Mouse (Mus musculus): ENCODE results near the gene Kcnj4. TPM values are rescaled to one million over a fixed set of nuclear protein-coding genes. Genes with fewer than 3 reads are reported as not detected.
A peak's percentile ranks its signal among the peaks of the same experiment; 100 is the strongest.
"Not testable (repeated sequence)": the region's sequence is repeated elsewhere in the genome, so short reads cannot be mapped to it uniquely, and the experiment has no call there.

Kcnj4 gene
- polyA plus RNA-seq, 1 experiment: 115 TPM

DNA sequence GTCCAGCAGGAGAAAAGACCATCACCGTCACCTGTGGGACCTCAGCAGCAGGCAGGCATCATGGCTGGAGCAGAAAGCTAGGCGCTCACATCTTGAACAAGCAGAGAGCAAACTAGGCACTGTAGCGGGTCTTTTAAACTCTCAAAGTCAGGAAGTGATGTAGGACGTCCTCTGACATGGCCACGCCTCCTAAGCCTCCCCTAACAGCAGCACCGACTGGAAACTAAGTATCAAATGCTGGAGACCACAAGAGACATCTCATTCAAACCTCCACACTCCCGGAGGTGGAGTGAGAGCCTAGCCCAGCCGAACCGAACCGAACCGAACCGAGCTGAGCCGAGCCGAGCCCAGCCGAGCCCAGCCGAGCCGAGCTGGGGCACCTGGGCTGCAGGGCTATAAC lies 34.5 kb downstream of the Kcnj4 start:
- TF ChIP-seq CTCF (IDR thresholded peaks at IDR 0.05; ENCODE audit: extremely low read depth, insufficient read depth, low read length): no peak
- no peak for TF ChIP-seq POLR2A (IDR thresholded peaks at IDR 0.05; ENCODE audit: extremely low read depth, insufficient read depth, low read length)
- no peak overlapping the region for H3K27ac ChIP-seq (ENCODE audit: insufficient read depth, low read length)
- H3K4me1 ChIP-seq (ENCODE audit: control insufficient read depth, insufficient read depth, low read length): peaks cover 3% of the 10 kb centered on the region; the same call in 1 of the 2 replicates
- no peak overlapping the region for H3K4me3 ChIP-seq (ENCODE audit: insufficient read depth, low read length)

DNA sequence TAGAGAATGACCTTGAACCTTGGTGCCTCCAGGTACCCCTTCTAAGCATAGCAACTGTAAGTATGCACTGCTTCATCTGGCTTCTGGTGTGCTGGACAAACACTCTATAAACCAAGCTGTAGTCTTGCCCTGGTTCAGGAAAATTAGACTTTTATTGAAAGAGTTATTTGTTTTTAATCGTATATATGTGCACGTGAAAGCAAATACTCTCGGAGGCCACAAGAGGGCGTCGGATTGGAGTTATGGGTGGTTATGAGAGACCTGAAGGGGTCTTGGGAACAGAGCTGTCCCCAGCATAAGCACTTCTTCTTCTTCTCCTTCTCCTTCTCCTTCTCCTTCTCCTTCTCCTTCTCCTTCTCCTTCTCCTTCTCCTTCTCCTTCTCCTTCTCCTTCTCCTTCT lies 35.5 kb downstream of the Kcnj4 start:
- no peak for TF ChIP-seq POLR2A (IDR thresholded peaks at IDR 0.05; ENCODE audit: extremely low read depth, insufficient read depth, low read length)
- no peak for TF ChIP-seq CTCF (IDR thresholded peaks at IDR 0.05; ENCODE audit: extremely low read depth, insufficient read depth, low read length)
- no peak overlapping the region for H3K4me3 ChIP-seq (ENCODE audit: insufficient read depth, low read length)

DNA sequence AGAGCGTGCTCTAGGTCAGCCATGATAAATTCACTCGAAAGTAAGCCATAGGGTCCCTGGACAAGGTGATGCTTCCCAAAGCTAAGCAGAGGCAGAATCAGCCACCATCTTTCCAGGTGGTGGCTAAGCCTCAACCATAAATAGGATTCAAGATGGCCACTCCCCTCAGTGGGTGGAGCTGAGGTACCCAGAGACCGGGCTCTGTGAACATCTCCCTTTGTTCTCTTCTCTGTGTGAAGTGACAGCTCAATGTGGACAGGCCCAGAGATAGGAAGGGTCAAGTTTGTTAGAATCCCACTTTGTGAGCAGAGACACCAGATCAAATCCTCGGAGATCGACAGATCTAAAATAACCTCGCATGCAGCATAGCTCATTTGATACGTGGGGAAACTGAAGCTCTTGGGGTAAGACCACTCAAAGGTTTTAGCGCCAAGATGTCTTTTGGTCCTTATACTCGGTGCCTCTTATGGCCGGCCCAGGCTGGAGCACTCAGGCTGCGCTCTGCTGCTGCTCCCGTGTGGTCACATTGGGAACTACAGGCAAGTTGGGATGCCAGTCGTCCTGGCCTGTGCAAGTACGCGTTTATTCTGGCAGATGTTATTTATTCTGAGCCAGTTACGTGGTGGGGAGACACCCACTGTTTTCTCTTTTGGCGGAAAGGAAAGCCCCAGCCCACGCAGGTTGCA lies 38.3 kb downstream of the Kcnj4 start:
- Histone ChIP-seq H3K4me1 (ENCODE audit: control insufficient read depth, insufficient read depth, low read length) (peaks cover 2% of the 10 kb centered on the region; the same call in 1 of the 2 replicates), H3K4me3 (ENCODE audit: insufficient read depth, low read length) (no peak overlapping the region), H3K27ac (ENCODE audit: insufficient read depth, low read length) (no peak overlapping the region)
- TF ChIP-seq CTCF (IDR thresholded peaks at IDR 0.05; ENCODE audit: extremely low read depth, insufficient read depth, low read length) (peak; percentile 99), POLR2A (IDR thresholded peaks at IDR 0.05; ENCODE audit: extremely low read depth, insufficient read depth, low read length) (no peak)

More for the DNA sequence above, 35.5 kb downstream of the Kcnj4 start:
- peaks cover 3% of the 10 kb centered on the region; the same call in 1 of the 2 replicates for H3K4me1 ChIP-seq (ENCODE audit: control insufficient read depth, insufficient read depth, low read length)
- no peak overlapping the region for H3K27ac ChIP-seq (ENCODE audit: insufficient read depth, low read length)

DNA sequence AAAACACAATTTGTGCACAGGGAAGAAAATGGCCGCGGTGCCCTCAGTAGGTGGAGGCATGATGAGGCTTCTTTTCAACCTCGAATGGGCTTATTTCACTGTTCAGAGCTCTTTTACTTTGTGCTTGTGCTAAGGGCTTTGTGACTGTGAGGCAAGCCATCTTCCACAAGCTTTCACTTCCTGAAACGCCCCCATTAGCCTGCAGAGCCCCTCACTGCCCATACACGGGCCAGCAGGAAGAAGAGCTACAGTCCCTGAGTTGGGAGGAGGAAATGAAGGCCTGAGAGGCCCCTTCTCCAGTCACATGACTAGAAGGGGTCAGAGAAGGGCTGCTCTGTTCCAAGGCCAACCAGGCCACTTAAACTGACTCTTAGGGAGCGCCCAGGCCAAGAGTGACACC lies 48.5 kb downstream of the Kcnj4 start:
- Histone ChIP-seq H3K27ac (ENCODE audit: insufficient read depth, low read length) (no peak overlapping the region), H3K4me3 (ENCODE audit: insufficient read depth, low read length) (no peak overlapping the region), H3K4me1 (ENCODE audit: control insufficient read depth, insufficient read depth, low read length) (no peaks in the 10 kb centered on the region)
- TF ChIP-seq CTCF (IDR thresholded peaks at IDR 0.05; ENCODE audit: extremely low read depth, insufficient read depth, low read length) (no peak), POLR2A (IDR thresholded peaks at IDR 0.05; ENCODE audit: extremely low read depth, insufficient read depth, low read length) (no peak)

DNA sequence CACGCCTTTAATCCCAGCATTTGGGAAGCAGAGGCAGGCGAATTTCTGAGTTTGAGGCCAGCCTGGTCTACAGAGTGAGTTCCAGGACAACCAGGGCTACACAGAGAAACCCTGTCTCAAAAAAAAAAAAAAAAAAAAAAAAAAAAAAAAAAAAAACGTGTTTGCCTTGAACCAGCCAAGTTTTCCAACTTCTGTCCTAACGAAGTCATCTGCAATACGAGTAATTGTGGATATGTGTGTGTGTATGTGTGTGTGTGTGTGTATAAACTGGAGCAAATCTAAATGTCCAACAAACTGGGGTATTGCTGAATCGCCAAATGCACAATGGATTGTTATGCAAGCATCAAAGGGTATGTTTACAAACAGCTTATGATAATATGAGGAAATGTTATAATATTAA lies 48.9 kb downstream of the Kcnj4 start:
- not testable (repeated sequence) for H3K27ac ChIP-seq (ENCODE audit: insufficient read depth, low read length); H3K4me3 ChIP-seq (ENCODE audit: insufficient read depth, low read length); H3K4me1 ChIP-seq (ENCODE audit: control insufficient read depth, insufficient read depth, low read length)

DNA sequence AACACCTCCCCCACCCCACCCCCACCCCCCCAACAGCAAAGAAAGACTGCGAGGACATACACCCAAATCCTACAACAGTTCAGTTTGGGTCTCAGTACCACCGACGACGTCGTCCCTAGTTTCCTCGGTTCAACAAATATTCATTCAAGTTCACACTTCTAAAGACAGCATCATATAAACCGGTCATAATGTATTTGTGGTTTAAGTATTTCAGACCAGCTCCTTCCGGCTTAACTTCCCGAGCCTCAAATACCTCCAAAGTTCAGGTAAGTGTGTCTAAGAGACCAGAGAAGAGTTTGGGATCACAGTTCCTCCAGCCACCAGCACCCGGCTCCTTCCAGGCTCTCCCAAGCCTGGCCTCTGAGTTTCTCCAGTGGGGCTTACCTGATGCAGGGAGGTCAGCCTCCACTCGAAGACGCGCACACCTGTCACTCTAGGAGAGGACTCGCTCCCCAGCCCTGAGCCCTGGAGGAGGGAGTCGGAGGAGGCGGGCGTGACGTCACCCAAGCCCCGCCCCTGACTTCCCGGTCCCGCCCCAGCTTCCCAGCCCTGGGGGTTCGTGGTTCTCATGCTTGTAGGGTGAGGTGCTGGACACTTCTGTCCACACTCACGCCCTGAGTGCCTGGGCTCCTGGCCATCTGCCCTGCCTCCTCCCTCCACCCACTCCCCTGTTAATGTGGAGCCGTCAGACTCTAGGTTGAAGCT lies 49.8 kb downstream of the Kcnj4 start, which contains the start of gene Csnk1e:
Csnk1e (minus strand) TSS at position 461 of the 705 bp plus-strand sequence.
- no peak within 1 kb of the TSS for H3K27ac ChIP-seq (ENCODE audit: insufficient read depth, low read length)
- H3K4me3 ChIP-seq (ENCODE audit: insufficient read depth, low read length): peak within 1 kb of the TSS; percentile 22; the same call in 1 of the 2 replicates
- no peaks in the 10 kb centered on the region for H3K4me1 ChIP-seq (ENCODE audit: control insufficient read depth, insufficient read depth, low read length)
- TF ChIP-seq POLR2A (IDR thresholded peaks at IDR 0.05; ENCODE audit: extremely low read depth, insufficient read depth, low read length) (no peak), CTCF (IDR thresholded peaks at IDR 0.05; ENCODE audit: extremely low read depth, insufficient read depth, low read length) (no peak)

DNA sequence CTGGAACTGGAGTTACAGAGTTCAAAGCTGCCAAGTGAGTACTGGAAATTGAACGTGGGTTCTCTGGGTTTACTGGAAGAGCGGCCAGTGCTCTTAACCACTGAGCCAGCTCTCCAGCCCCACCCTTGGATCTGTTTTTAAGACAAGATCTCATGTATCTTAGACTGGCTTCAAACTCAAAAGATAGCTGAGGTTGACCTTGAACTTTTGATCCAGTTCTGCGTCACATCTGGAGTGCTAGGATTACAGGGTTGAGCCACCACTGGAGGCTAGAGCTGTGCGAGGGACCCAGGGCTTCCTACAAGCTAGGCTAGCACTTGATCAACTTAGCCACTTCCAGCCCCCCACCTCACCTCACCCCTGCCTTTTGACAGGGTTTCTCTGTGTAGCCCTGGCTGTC lies 51.2 kb downstream of the Kcnj4 start:
- Histone ChIP-seq H3K4me3 (ENCODE audit: insufficient read depth, low read length) (no peak overlapping the region), H3K27ac (ENCODE audit: insufficient read depth, low read length) (no peak overlapping the region), H3K4me1 (ENCODE audit: control insufficient read depth, insufficient read depth, low read length) (no peaks in the 10 kb centered on the region)
- TF ChIP-seq CTCF (IDR thresholded peaks at IDR 0.05; ENCODE audit: extremely low read depth, insufficient read depth, low read length) (no peak), POLR2A (IDR thresholded peaks at IDR 0.05; ENCODE audit: extremely low read depth, insufficient read depth, low read length) (no peak)

DNA sequence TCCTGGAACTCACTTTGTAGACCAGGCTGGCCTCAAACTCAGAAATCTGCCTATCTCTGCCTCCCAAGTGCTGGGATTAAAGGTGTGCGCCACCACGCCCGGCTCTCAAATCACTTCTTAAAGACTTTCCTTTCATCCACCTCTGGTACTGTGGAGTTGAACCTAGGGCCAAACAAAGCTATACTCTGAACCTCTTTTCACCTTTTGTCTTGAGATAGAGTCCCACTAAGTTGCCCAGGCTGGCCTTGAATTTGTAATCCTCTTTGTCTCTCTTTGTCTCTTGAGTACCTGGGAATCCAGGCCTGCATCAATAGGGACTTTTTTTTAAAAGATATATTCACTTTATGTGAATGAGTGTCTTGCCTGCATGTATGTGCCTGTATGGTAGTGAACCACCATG lies 57.0 kb downstream of the Kcnj4 start:
- no peak overlapping the region for H3K27ac ChIP-seq (ENCODE audit: insufficient read depth, low read length)
- no peak for TF ChIP-seq POLR2A (IDR thresholded peaks at IDR 0.05; ENCODE audit: extremely low read depth, insufficient read depth, low read length)
- no peak for TF ChIP-seq CTCF (IDR thresholded peaks at IDR 0.05; ENCODE audit: extremely low read depth, insufficient read depth, low read length)
- peaks cover 3% of the 10 kb centered on the region for H3K4me1 ChIP-seq (ENCODE audit: control insufficient read depth, insufficient read depth, low read length)
- no peak overlapping the region for H3K4me3 ChIP-seq (ENCODE audit: insufficient read depth, low read length)

DNA sequence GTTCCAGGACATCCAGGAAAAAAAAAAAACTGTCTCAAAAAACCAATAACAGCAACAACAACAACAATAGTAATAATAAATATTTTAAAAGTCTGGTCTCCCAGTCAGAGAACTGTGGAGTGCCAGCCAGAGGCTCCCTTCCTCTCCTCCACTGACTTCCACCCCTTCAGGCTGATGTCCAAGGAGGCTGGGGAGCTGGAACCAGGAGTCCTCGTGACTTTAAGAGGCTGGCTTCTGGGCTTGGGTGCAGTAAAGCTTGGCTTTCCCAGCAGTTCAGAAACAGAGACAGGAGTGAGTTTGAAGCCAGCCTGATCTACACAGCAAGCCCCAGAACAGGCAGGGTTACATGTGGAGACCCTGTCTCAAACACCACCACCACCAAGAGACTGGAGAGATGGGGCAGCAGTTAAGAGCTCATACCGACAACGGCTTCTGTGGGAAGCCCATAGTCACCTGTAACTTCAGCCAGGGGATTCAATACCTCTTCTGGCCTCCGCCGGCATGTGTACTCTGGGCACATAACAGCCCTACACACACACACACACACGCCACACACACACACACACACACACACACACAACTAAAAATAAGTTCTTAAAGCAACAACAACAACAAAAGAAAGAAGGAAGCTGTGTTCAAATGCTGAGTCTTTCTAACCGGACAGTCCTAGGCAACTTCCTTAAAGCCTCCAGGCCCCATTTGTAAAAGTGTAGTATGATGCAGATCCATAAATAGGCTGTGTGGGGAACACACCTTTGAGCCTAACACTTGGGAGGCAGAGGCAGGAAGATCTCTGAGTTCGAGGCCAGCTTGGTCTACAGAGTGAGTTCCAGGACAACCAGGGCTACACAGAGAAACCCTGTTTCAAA lies 59.0 kb downstream of the Kcnj4 start:
- TF ChIP-seq CTCF (IDR thresholded peaks at IDR 0.05; ENCODE audit: extremely low read depth, insufficient read depth, low read length): no peak
- TF ChIP-seq POLR2A (IDR thresholded peaks at IDR 0.05; ENCODE audit: extremely low read depth, insufficient read depth, low read length): no peak
- Histone ChIP-seq H3K4me1 (ENCODE audit: control insufficient read depth, insufficient read depth, low read length) (peaks cover 8% of the 10 kb centered on the region), H3K27ac (ENCODE audit: insufficient read depth, low read length) (no peak overlapping the region), H3K4me3 (ENCODE audit: insufficient read depth, low read length) (no peak overlapping the region)
